Mouse (Mus musculus) intestine, postnatal 0 days (tissue): ENCODE results near the gene Slain2. TPM values are rescaled to one million over a fixed set of nuclear protein-coding genes. Genes with fewer than 3 reads are reported as not detected.
"Not testable (repeated sequence)": the region's sequence is repeated elsewhere in the genome, so short reads cannot be mapped to it uniquely, and the experiment has no call there.

Experiments
- ATAC-seq: fragments of 200-750 bp; cut with Nextera tagmentation; 2 replicates; pipeline ENCODE4 v1.8.0; 2017; ENCODE audit warnings: mild to moderate bottlenecking, moderate TSS enrichment, moderate library complexity
- H3K27ac ChIP-seq: fragments of 300-500 bp; sonication (generic); 2 replicates; pipeline ENCODE4 v1.5.1; 2014; ENCODE audit warnings: mild to moderate bottlenecking, low read depth, low read length, moderate library complexity
- H3K27me3 ChIP-seq: fragments of 300-500 bp; sonication (generic); replicated peaks from 2 replicates; pipeline ENCODE4 v1.6.1; 2014; ENCODE audit warnings: low read length, mixed read lengths; ENCODE audit not compliant: control insufficient read depth, insufficient read depth
- H3K36me3 ChIP-seq: fragments of 300-500 bp; sonication (generic); 2 replicates; pipeline ENCODE4 v1.6.1; 2014; ENCODE audit warnings: mild to moderate bottlenecking, moderate library complexity; ENCODE audit not compliant: control insufficient read depth, insufficient read depth
- H3K4me1 ChIP-seq: fragments of 300-500 bp; sonication (generic); replicated peaks from 2 replicates; pipeline ENCODE4 v1.6.1; 2014; ENCODE audit warnings: antibody characterized with exemption, low read length, mixed read lengths; ENCODE audit not compliant: control insufficient read depth, insufficient read depth
- H3K4me2 ChIP-seq: fragments of 300-500 bp; sonication (generic); replicated peaks from 2 replicates; pipeline ENCODE4 v1.6.1; 2014; ENCODE audit warnings: low read depth, mild to moderate bottlenecking, moderate library complexity
- H3K4me3 ChIP-seq: fragments of 300-500 bp; sonication (generic); 2 replicates; pipeline ENCODE4 v1.5.1; 2014; ENCODE audit warnings: low read depth, low read length
- H3K9ac ChIP-seq: fragments of 300-500 bp; sonication (generic); 2 replicates; pipeline ENCODE4 v1.6.1; 2014; ENCODE audit warnings: mild to moderate bottlenecking, low read depth, low read length
- H3K9me3 ChIP-seq: fragments of 300-500 bp; sonication (generic); 2 replicates; pipeline ENCODE4 v1.6.1; 2016; ENCODE audit warnings: mixed run types; ENCODE audit not compliant: control insufficient read depth
- CTCF ChIP-seq: sonication (generic); IDR thresholded peaks from 2 replicates; pipeline ENCODE4 v1.5.1; 2016; ENCODE audit warnings: low read depth, mild to moderate bottlenecking, control low read depth, antibody characterized with exemption, moderate library complexity
- WGBS: fragments of 180-500 bp; shearing (Covaris S2); extraction: QIAGEN DNeasy Blood & Tissue Kit; methylation state at CpG from one replicate; pipeline ENCODE4 v1.1.7; 2014; 5-methylcytosine and 5-hydroxymethylcytosine counted together
- polyA plus RNA-seq: library from polyadenylated mRNA; unstranded; fragments of >200 nt; fragmentation: Nextera tagmentation; extraction: Ambion mirVana; gene quantifications from 2 replicates; pipeline ENCODE4 v1.2.1, GENCODE M21; 2015

The Slain2 gene
- polyA plus RNA-seq, 1 experiment from 2014 or later: 10.1 TPM

- 92% methylated on average over 17 of the region's 17 CpGs for WGBS
- no peak for ATAC-seq
- H3K27me3 ChIP-seq: no peaks in the 10 kb centered on the region
- no peaks in the 10 kb centered on the region for H3K9me3 ChIP-seq
- no peaks in the 10 kb centered on the region for H3K4me1 ChIP-seq
- no peak overlapping the region for H3K9ac ChIP-seq
- no peak overlapping the region for H3K4me2 ChIP-seq
- no peak for TF ChIP-seq CTCF
- no peak overlapping the region for H3K4me3 ChIP-seq
- H3K27ac ChIP-seq: no peak overlapping the region
- no peaks in the 10 kb centered on the region for H3K36me3 ChIP-seq
Measured at GRCm38 (mm10) chr5:72933026-72933675, 19.0 kb downstream of the Slain2 start.

- H3K9me3 ChIP-seq, ATAC-seq, H3K9ac ChIP-seq, H3K27me3 ChIP-seq, H3K27ac ChIP-seq, H3K4me2 ChIP-seq, H3K4me3 ChIP-seq, H3K36me3 ChIP-seq, H3K4me1 ChIP-seq: not testable (repeated sequence)
- 89% methylated on average over 3 of the region's 3 CpGs for WGBS
Measured at GRCm38 (mm10) chr5:72938421-72938820, 24.3 kb downstream of the Slain2 start.

- Histone ChIP-seq H3K27ac (no peak overlapping the region), H3K9ac (no peak overlapping the region), H3K4me1 (no peaks in the 10 kb centered on the region), H3K9me3 (no peaks in the 10 kb centered on the region), H3K27me3 (no peaks in the 10 kb centered on the region), H3K4me3 (no peak overlapping the region), H3K36me3 (no peaks in the 10 kb centered on the region), H3K4me2 (no peak overlapping the region)
- WGBS: 91% methylated on average over 2 of the region's 2 CpGs
- TF ChIP-seq CTCF: no peak
- no peak for ATAC-seq
Measured at GRCm38 (mm10) chr5:72939311-72939710, 25.2 kb downstream of the Slain2 start.

GRCm38 (mm10) chr5:72940906-72941432, 26.9 kb downstream of the Slain2 start:
- Histone ChIP-seq H3K36me3 (no peaks in the 10 kb centered on the region), H3K27ac (no peak overlapping the region), H3K4me2 (no peak overlapping the region), H3K4me3 (no peak overlapping the region), H3K9me3 (no peaks in the 10 kb centered on the region), H3K4me1 (no peaks in the 10 kb centered on the region), H3K9ac (no peak overlapping the region), H3K27me3 (no peaks in the 10 kb centered on the region)
- WGBS: 81% methylated on average over 5 of the region's 5 CpGs
- no peak for TF ChIP-seq CTCF
- ATAC-seq: no peak

GRCm38 (mm10) chr5:72948136-72948535, 34.0 kb downstream of the Slain2 start:
- Histone ChIP-seq H3K27ac (no peak overlapping the region), H3K4me3 (no peak overlapping the region), H3K9me3 (no peaks in the 10 kb centered on the region), H3K4me1 (no peaks in the 10 kb centered on the region), H3K27me3 (no peaks in the 10 kb centered on the region), H3K9ac (no peak overlapping the region), H3K4me2 (no peak overlapping the region), H3K36me3 (no peaks in the 10 kb centered on the region; the same call in 1 of the 2 replicates)
- no peak for TF ChIP-seq CTCF
- 76% methylated on average over 1 of the region's 1 CpGs for WGBS
- ATAC-seq: no peak

- H3K27me3 ChIP-seq: no peaks in the 10 kb centered on the region
- TF ChIP-seq CTCF: no peak
- no peak overlapping the region for H3K4me3 ChIP-seq
- WGBS: 87% methylated on average over 2 of the region's 2 CpGs
- H3K27ac ChIP-seq: no peak overlapping the region
- no peaks in the 10 kb centered on the region for H3K4me1 ChIP-seq
- H3K9ac ChIP-seq: no peak overlapping the region
- H3K4me2 ChIP-seq: no peak overlapping the region
- ATAC-seq: no peak
- H3K9me3 ChIP-seq: no peaks in the 10 kb centered on the region
- H3K36me3 ChIP-seq: no peaks in the 10 kb centered on the region; the same call in 1 of the 2 replicates
Measured at GRCm38 (mm10) chr5:72950252-72950651, 36.1 kb downstream of the Slain2 start.
